Mouse (Mus musculus) MEL (cell line): ENCODE measurements around the gene Bcas3. TPM values are rescaled to one million over a fixed set of nuclear protein-coding genes. Genes with fewer than 3 reads are reported as not detected.

Experiments used
- DNase-seq: peaks from one replicate; pipeline ENCODE4 v3.0.0; 2011; ENCODE audit warnings: low read depth, low spot score
- H3K27ac ChIP-seq: 2 replicates; pipeline ENCODE4 v1.5.1; 2012; ENCODE audit warnings: low read depth, mild to moderate bottlenecking, control low read depth, low read length, moderate library complexity; ENCODE audit not compliant: control insufficient read depth
- H3K27me3 ChIP-seq, 2 experiments: fragments of 150-350 bp in 1 of 2; sonication (generic) in 1 of 2; 2 replicates each; pipeline ENCODE4 v1.6.1; 2012; ENCODE audit warnings: low read length in 2 of 2, mild to moderate bottlenecking in 2 of 2, improper control_type of control experiment in 1 of 2, moderate library complexity in 1 of 2; ENCODE audit not compliant: insufficient read depth in 2 of 2, control insufficient read depth in 1 of 2
- H3K36me3 ChIP-seq, 2 experiments: 2 replicates each; pipeline ENCODE4 v1.6.1; 2012 to 2014; ENCODE audit warnings: low read length in 2 of 2, improper control_type of control experiment in 1 of 2, inconsistent platforms in 1 of 2, mild to moderate bottlenecking in 1 of 2; ENCODE audit not compliant: insufficient read depth in 2 of 2, control insufficient read depth in 1 of 2
- H3K4me1 ChIP-seq, 2 experiments: fragments of 150-350 bp in 1 of 2; sonication (generic) in 1 of 2; 2 replicates each; pipeline ENCODE4 v1.6.1; 2012; ENCODE audit warnings: low read length in 2 of 2, improper control_type of control experiment in 1 of 2, mild to moderate bottlenecking in 1 of 2; ENCODE audit not compliant: insufficient read depth in 2 of 2, control insufficient read depth in 1 of 2
- H3K4me3 ChIP-seq, 2 experiments: fragments of 150-350 bp in 1 of 2; sonication (generic) in 1 of 2; 2 replicates each; pipeline ENCODE4 v1.5.1; 2012; ENCODE audit warnings: low read depth in 2 of 2, low read length in 2 of 2, mild to moderate bottlenecking in 2 of 2, moderate library complexity in 2 of 2, control low read depth in 1 of 2, improper control_type of control experiment in 1 of 2; ENCODE audit not compliant: control insufficient read depth in 1 of 2, insufficient read depth in 1 of 2
- H3K79me2 ChIP-seq: 2 replicates; pipeline ENCODE4 v1.6.1; 2012; ENCODE audit warnings: mild to moderate bottlenecking, low read length, moderate library complexity; ENCODE audit not compliant: control insufficient read depth, poor library complexity, insufficient read depth
- H3K9ac ChIP-seq: 2 replicates; pipeline ENCODE4 v1.6.1; 2012; ENCODE audit warnings: low read depth, mild to moderate bottlenecking, control low read depth, low read length, moderate library complexity; ENCODE audit not compliant: control insufficient read depth, poor library complexity, severe bottlenecking
- H3K9me3 ChIP-seq: fragments of 150-350 bp; sonication (generic); replicated peaks from 2 replicates; pipeline ENCODE4 v1.6.1; 2012; ENCODE audit warnings: mild to moderate bottlenecking, low read length, improper control_type of control experiment, moderate library complexity; ENCODE audit not compliant: insufficient read depth
- BHLHE40 ChIP-seq: IDR thresholded peaks from 2 replicates; pipeline ENCODE4 v1.6.1; 2012; ENCODE audit warnings: low read depth, mild to moderate bottlenecking, inconsistent platforms, low read length, improper control_type of control experiment, borderline replicate concordance
- ELF1 ChIP-seq: IDR thresholded peaks from 2 replicates; pipeline ENCODE4 v1.6.1; 2014; ENCODE audit warnings: low read depth, mild to moderate bottlenecking, inconsistent platforms, low read length, improper control_type of control experiment, moderate library complexity
- EP300 ChIP-seq, 2 experiments: IDR thresholded peaks; 2 replicates each; pipeline ENCODE4 v1.6.1; 2011; ENCODE audit warnings: improper control_type of control experiment in 2 of 2, low read length in 2 of 2, low read depth in 1 of 2, mild to moderate bottlenecking in 1 of 2
- ETS1 ChIP-seq: IDR thresholded peaks from 2 replicates; pipeline ENCODE4 v1.6.1; 2012; ENCODE audit warnings: low read depth, mild to moderate bottlenecking, inconsistent platforms, low read length, improper control_type of control experiment, moderate library complexity
- GATA1 ChIP-seq: IDR thresholded peaks from 2 replicates; pipeline ENCODE4 v1.6.1; 2011; ENCODE audit warnings: low read depth, low read length, improper control_type of control experiment
- HCFC1 ChIP-seq: IDR thresholded peaks from 2 replicates; pipeline ENCODE4 v1.6.1; 2012; ENCODE audit warnings: low read depth, mild to moderate bottlenecking, inconsistent platforms, low read length, improper control_type of control experiment, moderate library complexity
- JUND ChIP-seq: IDR thresholded peaks from 2 replicates; pipeline ENCODE4 v1.6.1; 2011; ENCODE audit warnings: low read depth, mild to moderate bottlenecking, improper control_type of control experiment, low read length
- MAFK ChIP-seq: IDR thresholded peaks from 2 replicates; pipeline ENCODE4 v1.6.1; 2011; ENCODE audit warnings: low read depth, mild to moderate bottlenecking, low read length, improper control_type of control experiment, borderline replicate concordance
- MAX ChIP-seq: IDR thresholded peaks from 2 replicates; pipeline ENCODE4 v1.6.1; 2011; ENCODE audit warnings: low read length, improper control_type of control experiment
- MAZ ChIP-seq: IDR thresholded peaks from 2 replicates; pipeline ENCODE4 v1.6.1; 2012; ENCODE audit warnings: low read depth, mild to moderate bottlenecking, inconsistent platforms, low read length, improper control_type of control experiment
- MXI1 ChIP-seq: IDR thresholded peaks from 2 replicates; pipeline ENCODE4 v1.6.1; 2011; ENCODE audit warnings: mild to moderate bottlenecking, low read depth, low read length, improper control_type of control experiment
- MYB ChIP-seq: IDR thresholded peaks from 2 replicates; pipeline ENCODE4 v1.6.1; 2011; ENCODE audit warnings: mild to moderate bottlenecking, low read depth, low read length, improper control_type of control experiment
- MYC ChIP-seq: IDR thresholded peaks from 2 replicates; pipeline ENCODE4 v1.6.1; 2011; ENCODE audit warnings: low read depth, mild to moderate bottlenecking, low read length, improper control_type of control experiment, moderate library complexity
- NRF1 ChIP-seq: IDR thresholded peaks from 2 replicates; pipeline ENCODE4 v1.6.1; 2014; ENCODE audit warnings: low read depth, mild to moderate bottlenecking, inconsistent platforms, low read length, improper control_type of control experiment, moderate library complexity; ENCODE audit not compliant: poor library complexity, insufficient read depth, severe bottlenecking
- POLR2AphosphoS2 ChIP-seq: IDR thresholded peaks from 2 replicates; pipeline ENCODE4 v1.6.1; 2011; ENCODE audit warnings: low read length, improper control_type of control experiment
- POLR2AphosphoS5 ChIP-seq: IDR thresholded peaks from 2 replicates; pipeline ENCODE4 v1.6.1; 2012; ENCODE audit warnings: low read depth, borderline replicate concordance, mild to moderate bottlenecking, inconsistent platforms, low read length, moderate library complexity, mixed read lengths
- RAD21 ChIP-seq: IDR thresholded peaks from 2 replicates; pipeline ENCODE4 v1.6.1; 2011; ENCODE audit warnings: mild to moderate bottlenecking, low read depth, low read length, improper control_type of control experiment
- RCOR1 ChIP-seq: IDR thresholded peaks from 2 replicates; pipeline ENCODE4 v1.6.1; 2012; ENCODE audit warnings: low read depth, mild to moderate bottlenecking, inconsistent platforms, low read length, improper control_type of control experiment
- SIN3A ChIP-seq: IDR thresholded peaks from 2 replicates; pipeline ENCODE4 v1.6.1; 2012; ENCODE audit warnings: low read length, improper control_type of control experiment, inconsistent platforms
- TAL1 ChIP-seq: IDR thresholded peaks from 2 replicates; pipeline ENCODE4 v1.6.1; 2012; ENCODE audit warnings: mild to moderate bottlenecking, inconsistent platforms, low read length, moderate library complexity, mixed read lengths
- UBTF ChIP-seq: IDR thresholded peaks from 2 replicates; pipeline ENCODE4 v1.6.1; 2012; ENCODE audit warnings: low read depth, mild to moderate bottlenecking, inconsistent platforms, low read length, improper control_type of control experiment, moderate library complexity, borderline replicate concordance; ENCODE audit not compliant: insufficient read depth
- USF2 ChIP-seq, 2 experiments: IDR thresholded peaks; 2 replicates each; pipeline ENCODE4 v1.6.1; 2011 to 2012; ENCODE audit warnings: improper control_type of control experiment in 2 of 2, low read length in 2 of 2, borderline replicate concordance in 1 of 2, inconsistent platforms in 1 of 2, low read depth in 1 of 2, mild to moderate bottlenecking in 1 of 2; ENCODE audit not compliant: insufficient read depth in 1 of 2
- ZKSCAN1 ChIP-seq: IDR thresholded peaks from 2 replicates; pipeline ENCODE4 v1.6.1; 2012; ENCODE audit warnings: low read depth, mild to moderate bottlenecking, inconsistent platforms, low read length, improper control_type of control experiment, moderate library complexity
- ZNF384 ChIP-seq: IDR thresholded peaks from 2 replicates; pipeline ENCODE4 v1.6.1; 2012; ENCODE audit warnings: low read depth, mild to moderate bottlenecking, inconsistent platforms, low read length, improper control_type of control experiment
- polyA plus RNA-seq, 2 experiments: library from polyadenylated mRNA; stranded (reverse) in 1 of 2; unstranded in 1 of 2; fragments of >175 nt in 1 of 2; fragments of >200 nt in 1 of 2; gene quantifications; 2 replicates each; pipeline versions ENCODE4 v1.2.1 to v1.2.4; 2012; ENCODE audit warnings: low replicate concordance in 2 of 2, low read depth in 1 of 2; ENCODE audit not compliant: insufficient read length in 2 of 2, insufficient read depth in 1 of 2, missing spikeins in 1 of 2
- total RNA-seq: library from RNA; depleted of rRNA; stranded (reverse); fragments of 300-350 nt; gene quantifications from 2 replicates; pipeline ENCODE4 v1.2.3, GENCODE M21; 2012

Bcas3 gene
- total and polyA plus RNA-seq, 3 experiments: 8.6 to 14.7 TPM; not detected in 1

DNA sequence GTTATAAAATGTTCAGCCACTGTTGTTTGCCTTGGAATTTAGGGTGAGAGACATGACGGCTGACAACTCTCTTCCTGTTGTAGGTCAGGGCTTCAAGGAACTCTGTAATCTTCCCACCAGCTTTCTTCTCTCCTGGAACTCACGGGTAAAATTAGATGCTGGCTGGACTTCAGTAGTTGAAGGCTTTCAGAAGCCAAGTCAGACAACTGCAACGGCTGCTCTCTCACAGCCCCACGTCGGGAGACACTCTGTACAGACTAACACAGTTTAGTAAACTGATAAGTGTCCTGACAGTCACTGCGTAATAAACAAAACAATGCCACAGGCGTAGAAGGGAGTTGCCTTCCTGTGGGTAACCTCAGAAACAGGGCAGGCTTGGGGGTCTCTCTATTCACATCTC lies 366.8 kb downstream of the Bcas3 start:
- Histone ChIP-seq H3K27ac (no peak overlapping the region), H3K79me2 (no peaks in the 10 kb centered on the region), H3K4me3 (no peak overlapping the region), H3K4me1 (peaks cover 0 to 6% of the 10 kb centered on the region in 2 experiments; a peak in 1 of 4 replicates), H3K27me3 (no peaks in the 10 kb centered on the region), H3K9ac (no peak overlapping the region), H3K9me3 (no peaks in the 10 kb centered on the region), H3K36me3 (no peaks in the 10 kb centered on the region; a peak in 1 of 4 replicates)
- TF ChIP-seq MAX (no peak), NRF1 (no peak), ETS1 (no peak), SIN3A (no peak), POLR2AphosphoS2 (no peak)
- no peak for DNase-seq

DNA sequence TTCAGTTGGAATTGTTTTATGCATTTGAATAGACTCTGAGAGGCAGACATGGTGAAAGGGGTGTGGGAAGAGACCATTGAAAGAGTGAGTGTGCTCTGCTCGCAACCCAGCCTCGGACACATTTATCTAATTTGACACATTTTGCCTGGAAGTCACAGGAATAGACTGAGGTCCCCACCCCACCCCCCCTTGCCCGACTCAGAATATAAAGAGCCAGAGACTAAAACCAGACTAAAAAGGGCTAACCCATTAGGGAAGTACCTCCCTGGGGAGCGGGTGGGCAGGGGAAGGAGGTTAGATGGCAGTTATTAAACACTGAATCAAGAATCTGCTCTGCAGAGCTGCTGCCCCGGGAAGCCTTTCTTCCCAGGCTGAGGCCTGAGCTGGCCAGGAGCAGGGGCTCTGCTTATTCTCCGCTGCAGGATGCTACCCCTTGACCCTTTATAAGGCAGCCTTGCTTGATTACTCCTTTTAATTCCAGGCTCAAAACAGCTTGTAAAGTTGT lies 367.4 kb downstream of the Bcas3 start:
- Histone ChIP-seq H3K36me3 (no peaks in the 10 kb centered on the region; a peak in 1 of 4 replicates), H3K4me1 (peaks cover 0 to 6% of the 10 kb centered on the region in 2 experiments; a peak in 1 of 4 replicates), H3K9ac (no peak overlapping the region), H3K79me2 (no peaks in the 10 kb centered on the region), H3K4me3 (no peak overlapping the region), H3K27ac (no peak overlapping the region), H3K27me3 (no peaks in the 10 kb centered on the region), H3K9me3 (no peaks in the 10 kb centered on the region)
- TF ChIP-seq TAL1: peak; percentile 13; the same call in 1 of the 2 replicates
- no peak for TF ChIP-seq ZKSCAN1
- DNase-seq: peak; percentile 32

GRCm38 (mm10) chr11:85721986-85722385 lies 369.0 kb downstream of the Bcas3 start:
- DNase-seq: no peak
- TF ChIP-seq USF2 (IDR thresholded peaks at IDR 0.05; ENCODE audit: borderline replicate concordance in 1 of 2, insufficient read depth in 1 of 2, low read depth in 1 of 2, low read length in 2 of 2) (no peak), JUND (no peak), EP300 (IDR thresholded peaks at IDR 0.05; ENCODE audit: low read depth in 1 of 2, low read length in 2 of 2) (no peak), POLR2AphosphoS5 (no peak), MAFK (no peak), POLR2AphosphoS2 (no peak), MXI1 (no peak), BHLHE40 (no peak), RCOR1 (no peak), RAD21 (no peak), MYB (no peak), UBTF (no peak), GATA1 (no peak), HCFC1 (no peak), ZNF384 (no peak), MYC (no peak), MAZ (no peak), ELF1 (no peak), MAX (no peak)
- no peak overlapping the region for H3K9ac ChIP-seq
- no peaks in the 10 kb centered on the region for H3K9me3 ChIP-seq
- H3K4me3 ChIP-seq: no peak overlapping the region
- H3K4me1 ChIP-seq: peaks cover 0 to 6% of the 10 kb centered on the region in 2 experiments; a peak in 1 of 4 replicates
- no peak overlapping the region for H3K27ac ChIP-seq
- no peaks in the 10 kb centered on the region for H3K79me2 ChIP-seq
- no peaks in the 10 kb centered on the region; a peak in 1 of 4 replicates for H3K36me3 ChIP-seq
- H3K27me3 ChIP-seq: no peaks in the 10 kb centered on the region
